Mouse (Mus musculus) heart, postnatal 14 days (tissue): ENCODE measurements at regions not wholly inside any gene's neighbourhood (a gene's known extent, or its start where the extent isn't known, plus 50 kb on each side); places are given as distances from the start of the nearest gene placed in this dataset.
"Not testable (repeated sequence)": the region's sequence is repeated elsewhere in the genome, so short reads cannot be mapped to it uniquely, and the experiment has no call there.

Source experiments
- DNase-seq, 2 experiments: peaks; one replicate each; pipeline ENCODE4 v3.0.0; 2021 to 2022
- intact Hi-C: fragments of 180-260 bp; cut with DNase I; formaldehyde crosslinking; loops from one replicate; pipeline ENCODE4 v1.15.1; 2025

DNA sequence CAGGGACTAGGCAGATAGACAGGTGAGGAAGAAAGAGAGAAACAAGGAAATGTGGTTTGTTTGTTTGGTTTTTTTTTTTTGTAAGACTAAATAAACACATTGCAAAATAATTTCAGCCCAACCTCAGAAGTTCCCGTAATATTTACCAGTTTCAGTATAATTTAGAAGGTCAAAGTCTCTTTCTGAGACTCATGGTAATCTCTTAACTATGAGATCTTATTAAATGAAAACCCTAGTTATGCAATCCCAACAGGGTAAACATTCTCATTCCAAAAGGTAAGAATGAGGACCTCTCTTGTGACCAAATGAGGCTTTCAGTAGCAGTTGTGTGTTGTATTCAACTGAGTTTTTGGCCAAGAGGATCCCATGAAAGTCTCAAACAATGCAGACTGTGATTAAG is 524.7 kb upstream of the Kif18a start:
- intact Hi-C loops: no loop called here

DNA sequence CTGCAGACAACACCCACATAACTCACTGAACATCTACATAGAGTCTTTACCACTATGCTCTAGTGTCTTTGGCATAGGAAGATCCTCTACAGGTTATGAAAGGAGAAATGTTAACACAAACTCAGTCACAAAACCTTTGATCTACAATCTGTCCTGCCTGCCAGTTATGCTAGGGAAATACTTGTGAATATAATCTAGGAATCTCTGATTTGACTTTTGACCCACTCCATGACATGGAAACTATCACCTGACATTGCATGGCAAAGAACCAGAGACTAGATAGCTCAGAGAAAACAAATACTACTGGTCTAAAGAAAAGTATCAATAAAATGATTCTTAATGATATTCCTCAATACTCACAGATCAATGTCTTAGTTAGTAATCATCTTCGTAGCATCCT is 524.3 kb upstream of the Kif18a start:
- no peak for DNase-seq

More for the DNA sequence above, 524.7 kb upstream of the Kif18a start:
- no peak for DNase-seq

DNA sequence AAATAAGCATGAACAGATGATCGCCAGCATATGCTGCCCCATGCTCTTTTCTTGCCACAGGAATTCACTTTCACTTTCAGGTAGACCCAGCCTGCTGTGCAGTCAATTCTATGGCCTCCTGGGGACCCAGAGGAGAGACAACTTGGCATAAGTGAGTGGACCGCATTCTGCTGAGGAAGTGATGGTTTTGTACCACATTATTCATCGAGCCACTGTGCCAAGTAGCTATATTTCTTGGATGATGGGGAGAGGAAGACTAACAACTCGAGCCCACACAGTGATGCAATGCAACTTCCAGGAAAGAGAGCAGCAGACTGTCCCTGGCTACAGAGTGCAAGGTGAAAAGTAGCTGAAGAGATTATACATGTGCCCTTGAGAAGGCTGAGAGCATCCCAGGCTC is 515.8 kb upstream of the Kif18a start:
- intact Hi-C loops: no loop called here
- no peak for DNase-seq

More for the DNA sequence above, 524.3 kb upstream of the Kif18a start:
- intact Hi-C loops: no loop called here

DNA sequence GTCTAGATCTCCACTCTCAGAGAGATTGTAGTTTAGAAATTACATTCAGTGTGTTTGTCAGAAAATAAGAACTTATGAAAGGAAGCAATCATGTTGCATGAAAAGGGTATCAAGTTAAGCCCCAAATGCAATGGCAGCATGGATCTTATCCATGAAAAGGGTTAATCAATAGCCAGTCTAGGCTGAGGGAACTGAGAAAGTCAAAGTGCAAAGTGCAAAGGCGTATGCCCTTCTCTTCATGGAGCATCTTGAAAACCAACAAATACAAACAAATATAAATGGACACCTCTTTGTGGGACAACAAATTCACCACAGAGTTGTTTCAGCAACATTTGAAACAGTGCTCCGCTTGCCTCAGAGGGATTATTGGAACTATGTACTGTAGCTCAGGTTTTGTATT is 514.1 kb upstream of the Kif18a start:
- no peak for DNase-seq
- intact Hi-C loops: no loop called here

DNA sequence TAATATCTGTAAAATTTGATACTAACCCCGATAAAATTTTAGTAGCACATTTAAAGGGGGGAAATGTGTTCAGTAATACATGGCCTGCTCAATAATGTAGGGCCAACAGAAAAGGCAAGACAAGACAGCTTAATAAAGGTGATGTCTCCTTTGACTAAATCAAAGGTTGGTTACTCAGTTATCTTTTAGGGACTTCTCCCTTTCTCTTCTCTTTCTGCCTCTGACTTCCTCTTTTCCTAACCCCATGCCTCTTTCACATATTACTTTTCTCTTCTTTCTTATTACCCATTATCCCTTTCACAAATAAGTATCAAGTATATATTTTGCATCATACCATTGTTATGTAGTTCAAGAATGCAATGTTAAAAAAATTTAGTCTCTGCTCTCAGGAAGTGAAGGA is 510.2 kb upstream of the Kif18a start:
- intact Hi-C loops: no loop called here
- DNase-seq: no peak

DNA sequence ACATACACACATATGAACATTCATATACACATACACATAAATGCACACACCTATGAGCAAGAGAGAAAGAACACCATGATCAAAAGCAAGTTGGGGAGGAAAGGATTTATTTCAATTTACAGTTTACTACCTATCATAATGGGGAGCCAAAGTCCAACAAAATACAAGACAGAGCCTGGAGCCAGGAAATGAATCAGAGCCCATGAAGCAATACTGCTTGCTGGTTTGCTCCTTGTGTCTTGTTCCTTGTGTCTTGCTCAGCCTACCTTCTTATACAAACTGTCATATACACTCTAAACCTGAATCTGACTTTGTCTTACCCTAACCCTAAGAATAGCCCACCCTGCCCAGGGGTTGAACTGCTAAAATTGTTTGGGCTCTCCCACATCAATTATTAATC is 497.1 kb upstream of the Kif18a start:
- intact Hi-C loops: no loop called here
- DNase-seq: no peak

DNA sequence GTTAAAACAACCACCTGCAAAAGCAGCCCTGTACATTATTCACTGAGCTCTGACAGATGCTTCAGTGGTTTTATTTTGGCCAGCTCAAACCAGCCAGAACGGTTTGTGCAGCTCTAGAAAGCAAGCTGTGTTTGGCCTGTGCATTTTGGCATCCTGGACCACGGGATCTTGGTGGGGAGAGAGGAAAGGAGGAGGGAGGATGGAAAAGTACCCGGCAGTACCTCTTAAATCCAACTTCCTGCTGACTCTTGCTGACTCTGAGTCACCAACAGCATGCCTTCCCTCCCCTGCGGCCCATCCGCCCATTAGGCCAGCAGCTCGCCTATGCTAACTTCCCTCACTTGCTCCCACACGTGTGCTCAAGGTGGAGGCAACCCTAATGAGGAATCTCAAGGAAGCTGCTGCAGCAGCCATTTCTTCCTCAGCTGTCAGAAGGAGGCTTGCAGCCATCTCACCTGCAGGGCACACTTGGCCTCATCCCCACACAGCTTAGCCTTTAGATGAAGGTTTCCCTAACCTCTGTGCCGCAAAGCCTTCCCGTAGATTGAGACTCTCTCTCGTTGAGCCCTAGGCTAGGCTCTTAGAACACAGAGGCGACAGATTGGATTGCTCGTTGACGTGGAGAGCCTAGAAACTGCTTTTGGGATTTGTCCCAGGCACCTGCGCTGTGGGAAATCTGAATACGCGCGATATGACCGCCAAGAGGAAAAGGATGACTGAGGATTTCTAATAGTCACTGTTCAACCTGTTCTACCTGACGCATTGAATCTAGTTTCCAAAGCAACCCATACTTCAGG is 495.2 kb upstream of the Kif18a start:
- intact Hi-C loops: no loop called here
- no peak for DNase-seq

DNA sequence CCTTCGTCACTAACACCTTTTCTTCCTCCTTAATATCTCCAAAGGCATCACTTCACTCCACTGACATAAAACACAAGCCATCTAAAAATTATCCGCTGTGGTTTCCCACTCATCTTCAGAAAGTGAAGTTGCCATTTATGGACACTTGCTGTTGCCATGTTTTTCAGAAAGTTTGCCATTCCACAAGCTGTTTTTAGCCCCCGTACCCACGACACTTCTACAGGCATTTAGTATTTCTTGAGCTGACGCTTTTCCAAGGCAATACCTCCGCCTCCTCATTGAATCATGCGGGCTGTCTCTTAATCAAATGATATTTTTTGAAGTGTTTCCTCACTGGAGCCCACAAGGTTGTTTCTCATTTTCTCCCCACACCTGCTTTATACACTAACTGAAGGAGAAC is 491.4 kb upstream of the Kif18a start:
- DNase-seq: no peak
- intact Hi-C loops: no loop called here

DNA sequence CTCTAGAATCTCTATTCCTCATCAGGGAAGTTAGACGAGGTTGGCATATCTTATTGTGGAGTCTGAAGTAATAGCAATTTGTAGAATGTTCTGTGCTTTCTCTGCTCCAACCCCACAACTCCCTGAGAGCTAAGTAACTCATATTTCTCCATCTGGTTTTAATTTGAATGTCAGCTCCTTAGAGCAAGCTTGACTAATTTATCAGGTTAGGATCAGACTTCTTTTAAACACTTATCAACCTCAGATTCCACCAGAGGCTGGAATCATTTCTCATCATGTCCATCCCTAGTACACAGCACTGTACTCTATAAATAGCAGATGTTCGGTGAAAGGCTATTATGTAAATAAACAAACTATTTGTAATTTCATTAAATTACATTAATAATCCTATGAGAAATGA is 485.4 kb upstream of the Kif18a start:
- intact Hi-C loops: no loop called here
- DNase-seq: no peak

DNA sequence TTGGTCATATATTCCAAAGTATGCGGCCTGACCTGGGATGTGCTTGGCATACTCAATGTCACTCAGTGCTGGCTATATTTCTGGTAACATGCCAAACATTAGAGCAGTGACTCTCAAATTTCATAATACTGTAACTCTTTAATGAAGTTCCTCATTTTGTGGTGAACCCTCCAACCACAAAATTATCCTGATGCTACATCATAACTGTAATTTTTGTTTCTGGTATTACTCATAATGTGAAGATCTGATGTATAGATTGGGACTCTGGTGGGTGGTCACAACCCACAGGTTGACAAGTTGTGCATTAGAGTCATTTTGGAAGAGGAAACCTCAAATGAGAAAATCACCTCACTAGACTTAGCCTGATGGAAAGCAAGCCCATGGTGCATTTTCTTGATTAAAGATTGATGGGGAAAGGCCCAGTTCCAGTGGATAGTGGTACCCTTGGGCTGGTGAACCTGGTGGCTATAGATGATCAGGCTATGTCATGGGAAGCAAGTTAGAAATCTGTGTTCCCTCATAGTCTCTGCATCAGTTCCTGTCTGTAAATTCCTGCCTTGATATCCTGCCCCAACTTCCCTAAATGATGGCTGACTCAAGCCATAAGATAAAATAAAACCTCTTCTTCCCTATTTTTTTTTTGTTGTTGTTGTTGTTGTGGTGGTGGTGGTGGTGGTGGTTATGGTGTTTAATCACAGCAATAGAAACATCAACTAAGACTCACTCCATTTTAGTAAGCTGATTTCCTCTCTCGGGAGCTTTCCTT is 483.5 kb upstream of the Kif18a start:
- intact Hi-C loops: no loop called here
- DNase-seq: no peak

DNA sequence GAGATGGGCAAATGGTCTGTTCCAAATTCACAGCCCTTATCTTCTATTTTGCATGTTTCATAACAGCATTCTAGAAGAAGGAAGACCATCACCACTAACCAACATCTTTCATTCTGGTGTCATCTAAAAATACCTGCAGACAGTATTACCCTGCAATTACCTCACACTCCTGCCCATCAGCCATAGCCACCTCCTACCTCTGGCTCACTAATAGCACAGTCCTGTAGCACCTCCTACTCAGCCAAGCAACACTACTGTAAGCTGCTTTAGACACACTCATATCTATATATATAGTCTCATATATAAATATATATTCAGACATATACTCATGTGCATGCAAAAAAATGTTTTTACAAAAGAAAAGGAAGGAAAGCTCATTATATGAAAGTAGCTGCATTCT is 468.2 kb upstream of the Kif18a start:
- DNase-seq: no peak
- intact Hi-C loops: no loop called here

DNA sequence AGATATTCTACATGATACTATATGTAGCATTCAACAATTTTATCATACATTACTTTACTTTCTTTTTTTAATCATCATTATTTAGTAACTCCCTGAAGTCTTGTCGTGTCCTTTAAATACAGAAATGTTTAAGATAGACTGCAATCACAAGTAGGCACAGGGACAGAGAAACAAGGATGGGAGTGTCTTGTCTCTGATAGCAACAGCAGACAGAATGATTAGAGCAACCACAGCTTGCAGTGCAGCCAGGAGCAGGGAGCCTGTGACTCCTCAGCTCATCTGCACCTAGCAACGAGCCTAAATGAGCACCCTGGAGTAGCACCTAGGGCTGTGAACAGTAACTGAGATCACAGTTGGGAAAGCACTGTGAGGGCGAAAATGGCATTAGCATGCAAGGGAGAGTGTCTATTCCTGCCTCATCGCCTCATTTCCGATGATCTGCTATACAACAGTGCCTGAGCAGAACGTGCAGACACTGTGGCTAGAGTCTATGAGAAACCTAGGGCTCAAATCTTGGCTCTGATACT is 467.4 kb upstream of the Kif18a start:
- no peak for DNase-seq
- intact Hi-C loops: no loop called here

DNA sequence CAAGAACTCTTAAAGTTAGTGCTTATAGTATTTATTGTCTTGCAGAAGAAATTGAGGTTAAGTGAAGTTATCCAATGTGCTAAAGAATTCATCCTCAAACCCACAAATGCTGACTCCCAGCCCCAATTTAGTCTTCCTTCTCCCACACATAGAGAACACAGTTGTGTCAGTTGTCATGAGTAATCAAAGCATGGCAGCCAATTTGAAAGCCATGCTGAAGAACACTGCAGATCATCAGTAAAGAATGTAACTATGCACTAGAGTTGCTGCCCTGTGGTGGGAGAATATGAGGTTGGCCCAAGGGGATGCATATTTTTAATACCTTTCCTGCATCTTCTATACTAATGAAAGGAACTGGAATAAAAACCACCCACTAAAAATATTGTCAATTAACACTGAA is 464.0 kb upstream of the Kif18a start:
- intact Hi-C loops: no loop called here
- DNase-seq: no peak

DNA sequence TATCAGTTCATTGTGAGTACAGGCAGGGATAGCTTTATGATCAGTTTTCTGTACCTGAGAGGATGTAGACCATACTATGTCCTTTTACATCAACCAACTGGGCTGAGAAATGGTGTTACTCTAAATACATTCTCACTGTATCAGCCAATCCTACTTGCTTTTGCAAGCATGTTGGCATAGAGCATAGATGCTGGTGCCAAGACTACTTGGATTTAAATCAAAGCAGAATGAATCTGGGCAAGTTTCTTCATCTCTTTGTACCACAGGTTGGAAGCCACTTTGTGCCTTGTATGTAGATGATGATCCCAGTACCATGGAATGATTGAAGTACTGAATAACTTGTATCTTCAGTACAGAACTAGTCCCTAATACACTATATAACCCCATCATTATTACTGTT is 456.5 kb upstream of the Kif18a start:
- DNase-seq: no peak
- intact Hi-C loops: no loop called here

DNA sequence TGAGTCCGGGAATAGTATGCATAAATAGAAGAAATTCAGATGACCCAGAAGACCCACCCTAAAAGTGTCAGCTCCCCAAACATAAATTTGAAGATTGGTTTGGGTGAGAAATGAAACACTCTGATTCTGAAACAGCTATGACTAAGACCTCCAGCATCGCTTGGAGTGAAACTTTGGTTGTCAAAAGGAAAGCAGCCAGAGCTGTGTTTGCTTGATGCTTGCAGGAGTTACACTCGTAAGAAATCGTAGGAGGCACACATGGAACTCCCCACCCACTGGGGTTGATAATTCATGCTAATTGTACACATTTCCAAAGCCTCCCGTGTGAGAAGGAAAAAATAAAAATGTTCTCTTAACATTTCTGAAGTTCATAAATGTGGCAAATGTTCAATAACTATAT is 454.6 kb upstream of the Kif18a start:
- no peak for DNase-seq

DNA sequence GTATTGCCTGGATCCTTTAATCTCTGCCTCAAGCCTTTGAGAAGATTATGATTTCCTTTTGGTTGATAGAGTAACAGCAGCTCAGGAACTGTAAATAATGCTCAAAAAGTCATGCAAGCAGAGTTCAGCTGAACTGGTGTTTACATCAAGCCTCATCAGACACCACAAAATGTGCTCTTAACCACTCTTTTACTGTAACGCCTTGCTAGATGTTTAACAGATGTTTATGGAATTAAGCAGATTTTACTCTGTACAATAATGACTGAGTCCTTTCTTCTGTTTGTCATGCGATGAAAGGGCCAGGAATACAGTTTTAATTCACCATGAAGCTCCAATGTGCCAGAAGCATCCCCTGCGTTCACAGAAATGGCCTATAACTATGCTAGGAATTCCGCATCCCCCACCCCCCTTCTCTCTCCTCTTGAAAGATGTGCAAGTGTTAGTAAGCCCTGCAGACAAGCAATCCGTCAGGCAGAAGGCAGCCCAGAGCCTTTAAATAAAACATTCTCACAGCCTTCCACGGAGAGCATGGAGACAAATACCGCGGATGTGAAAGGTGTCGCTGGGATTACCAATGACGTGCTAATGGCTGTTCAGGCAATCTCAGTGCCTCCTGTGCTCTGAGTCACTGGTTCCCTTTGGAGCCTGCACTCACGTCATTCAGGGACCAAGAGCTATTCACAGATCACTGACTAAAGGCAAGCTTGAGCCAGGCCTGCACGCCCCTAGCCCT is 453.3 kb upstream of the Kif18a start:
- DNase-seq: peak in 1 of 2 experiments; percentile 2
- intact Hi-C loops: no loop called here

More for the DNA sequence above, 454.6 kb upstream of the Kif18a start:
- intact Hi-C loops: no loop called here

DNA sequence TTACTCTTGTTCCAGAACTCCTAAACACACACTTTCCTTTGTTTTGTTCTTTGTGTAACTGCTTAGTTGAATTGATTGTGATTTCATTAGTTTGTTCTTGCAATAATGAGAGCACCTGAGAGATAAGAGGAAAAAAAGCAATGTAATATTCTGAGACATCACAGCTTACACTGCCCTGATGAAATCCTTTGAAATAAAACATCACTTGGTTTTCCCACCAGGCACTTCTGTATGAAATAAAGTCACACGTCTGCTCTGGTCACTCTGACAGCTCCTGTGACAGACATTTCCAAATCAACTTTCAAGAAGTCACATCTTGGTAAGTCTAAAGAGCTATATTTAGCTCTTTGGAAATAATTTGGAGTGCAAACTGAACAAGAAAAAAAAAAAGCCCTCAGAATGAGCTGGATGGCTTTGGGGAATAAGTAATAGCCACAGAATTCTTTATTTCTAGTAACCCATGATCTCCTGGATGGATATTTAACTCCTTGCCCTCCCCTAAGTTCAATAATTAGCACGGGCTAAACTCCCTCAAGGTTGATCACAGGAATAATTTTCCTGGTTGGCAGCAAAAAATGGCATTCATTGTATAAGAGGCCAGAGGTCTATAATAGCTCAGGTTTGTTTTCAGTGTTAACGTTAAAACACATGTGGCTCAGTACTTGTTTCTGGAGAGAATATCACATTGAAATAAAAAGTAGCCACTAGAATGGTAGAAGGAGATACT is 452.4 kb upstream of the Kif18a start:
- intact Hi-C loops: no loop called here
- DNase-seq: no peak

DNA sequence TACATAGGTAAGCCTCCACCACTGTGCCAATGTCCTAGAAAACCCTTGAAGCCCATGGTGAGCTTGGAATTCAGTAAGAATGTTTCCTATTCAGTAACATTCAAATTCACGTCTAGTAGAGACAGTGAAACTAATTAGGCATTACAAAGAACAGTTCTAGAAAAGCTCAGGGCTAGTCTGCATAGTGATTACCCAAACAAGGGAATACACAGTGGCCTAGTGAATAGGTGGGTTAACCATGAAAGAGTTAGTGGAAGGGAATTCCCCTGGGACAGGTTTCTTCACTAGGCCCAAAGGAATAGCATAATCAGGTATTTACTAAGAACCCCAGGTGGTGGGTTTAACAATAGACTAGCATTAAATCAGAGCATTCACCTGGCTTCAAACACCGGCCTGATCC is 436.7 kb upstream of the Kif18a start:
- DNase-seq, intact Hi-C loops: not testable (repeated sequence)

DNA sequence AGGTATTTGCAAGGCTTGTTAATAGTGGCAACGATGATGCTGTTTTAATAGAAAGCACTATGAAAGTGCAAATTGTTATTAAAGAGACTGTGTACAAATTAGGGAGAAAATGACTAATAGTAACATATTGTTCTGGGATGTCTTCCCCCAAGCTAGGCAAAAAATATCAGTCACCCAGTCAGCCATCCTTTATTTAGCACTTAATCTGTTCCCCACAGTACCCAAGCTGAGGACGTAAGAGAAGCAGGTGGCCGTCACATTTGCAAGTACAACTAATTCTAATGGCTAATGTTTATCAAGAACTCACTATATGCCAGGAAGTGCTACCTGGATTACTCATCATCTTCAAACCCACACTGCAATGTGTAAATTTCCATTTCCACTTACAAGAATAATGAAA is 432.5 kb upstream of the Kif18a start:
- intact Hi-C loops: no loop called here
- no peak for DNase-seq

DNA sequence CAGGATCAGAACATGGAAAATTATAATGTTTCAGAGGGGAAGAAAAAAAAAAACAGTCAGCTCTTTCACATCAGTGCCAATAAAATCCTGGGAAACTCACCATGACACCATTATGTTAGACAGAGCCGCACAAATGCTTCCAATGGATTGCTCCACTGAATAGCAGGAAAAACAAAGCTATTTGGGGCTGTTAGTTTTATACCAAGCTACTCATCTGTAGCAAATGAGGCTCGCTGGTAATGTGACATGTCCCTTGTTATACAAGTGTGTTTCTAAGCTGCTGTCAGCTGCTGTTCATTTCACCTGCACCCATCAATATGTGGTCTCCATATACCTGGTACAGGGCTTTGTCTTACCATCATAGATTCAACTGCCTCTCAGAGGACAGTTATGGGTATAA is 426.1 kb upstream of the Kif18a start:
- intact Hi-C loops: no loop called here
- DNase-seq: no peak
